Mouse (Mus musculus) embryonic facial prominence, embryonic 15.5 days (tissue): ENCODE results near the gene Pnpla2. TPM values are rescaled to one million over a fixed set of nuclear protein-coding genes. Genes with fewer than 3 reads are reported as not detected.
A peak's percentile ranks its signal among the peaks of the same experiment; 100 is the strongest.

Experiments
- ATAC-seq: fragments of 200-750 bp; cut with Nextera tagmentation; 2 replicates; pipeline ENCODE4 v1.8.0; 2017; ENCODE audit warnings: low read depth, moderate TSS enrichment; ENCODE audit not compliant: insufficient number of reproducible peaks, low FRiP score, low TSS enrichment
- H3K27ac ChIP-seq: fragments of 300-500 bp; sonication (generic); replicated peaks from 2 replicates; pipeline ENCODE4 v1.5.1; 2015; ENCODE audit warnings: mild to moderate bottlenecking, inconsistent platforms
- H3K27me3 ChIP-seq: fragments of 300-500 bp; sonication (generic); 2 replicates; pipeline ENCODE4 v1.6.1; 2015; ENCODE audit warnings: inconsistent platforms
- H3K36me3 ChIP-seq: fragments of 300-500 bp; sonication (generic); 2 replicates; pipeline ENCODE4 v1.6.1; 2015; ENCODE audit warnings: mild to moderate bottlenecking, inconsistent platforms
- H3K4me1 ChIP-seq: fragments of 300-500 bp; sonication (generic); 2 replicates; pipeline ENCODE4 v1.6.1; 2015; ENCODE audit warnings: inconsistent platforms
- H3K4me2 ChIP-seq: fragments of 300-500 bp; sonication (generic); replicated peaks from 2 replicates; pipeline ENCODE4 v1.6.1; 2015; ENCODE audit warnings: mild to moderate bottlenecking, inconsistent platforms
- H3K4me3 ChIP-seq: fragments of 300-500 bp; sonication (generic); replicated peaks from 2 replicates; pipeline ENCODE4 v1.5.1; 2015; ENCODE audit warnings: mild to moderate bottlenecking, inconsistent platforms
- H3K9ac ChIP-seq: fragments of 300-500 bp; sonication (generic); 2 replicates; pipeline ENCODE4 v1.6.1; 2015; ENCODE audit warnings: inconsistent platforms
- H3K9me3 ChIP-seq: fragments of 300-500 bp; sonication (generic); replicated peaks from 2 replicates; pipeline ENCODE4 v1.6.1; 2016; ENCODE audit warnings: inconsistent platforms
- WGBS: fragments of 180-500 bp; shearing (Covaris S2); methylation state at CpG from one replicate; pipeline ENCODE4 v1.1.7; 2015; 5-methylcytosine and 5-hydroxymethylcytosine counted together
- polyA plus RNA-seq: library from polyadenylated mRNA; unstranded; fragments of >200 nt; fragmentation: Nextera tagmentation; extraction: Ambion mirVana; gene quantifications from 2 replicates; pipeline ENCODE4 v1.2.1, GENCODE M21; 2015

Gene Pnpla2
- polyA plus RNA-seq, 1 experiment from 2014 or later: 27.9 TPM

DNA sequence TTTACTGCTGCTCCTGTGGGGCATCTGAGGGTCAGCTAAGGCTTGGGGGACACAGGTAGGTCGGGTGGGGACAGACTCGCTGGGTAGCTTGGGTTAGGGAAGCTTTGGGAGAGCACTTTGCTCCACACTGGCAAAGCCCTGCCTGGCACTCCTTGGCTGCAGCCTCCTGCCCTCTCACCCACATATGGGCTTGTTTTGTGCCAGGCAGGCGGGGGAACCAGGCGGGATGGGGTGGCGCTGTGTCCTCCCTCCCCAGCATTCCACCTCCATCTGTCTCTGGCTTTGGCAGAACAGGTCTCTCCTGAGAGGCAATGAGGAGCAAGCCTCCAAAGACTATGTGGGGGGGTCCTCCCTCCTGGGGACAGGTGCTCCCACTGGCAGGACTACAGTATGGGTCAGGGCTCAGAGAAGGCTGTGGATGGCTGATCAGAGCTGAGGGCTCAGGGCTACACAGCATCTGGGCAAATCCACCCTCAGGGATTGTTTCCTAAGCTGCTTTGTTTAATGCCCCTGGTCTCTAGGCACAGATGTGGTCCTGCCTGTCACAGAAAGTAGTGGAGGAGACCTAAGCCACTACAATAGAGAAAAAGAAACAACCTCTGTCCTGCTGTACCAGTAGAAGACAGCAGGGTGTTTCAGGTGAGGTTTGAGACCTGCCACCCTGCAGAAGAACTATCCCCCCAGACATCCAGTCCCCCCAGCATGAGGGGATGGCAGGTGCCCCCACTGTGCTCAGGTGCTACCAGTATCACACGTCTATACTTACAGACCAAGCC, 22.1 kb upstream of the Pnpla2 start:
- Histone ChIP-seq H3K36me3 (peaks cover 34% of the 10 kb centered on the region), H3K9ac (no peak overlapping the region), H3K27me3 (no peaks in the 10 kb centered on the region), H3K4me1 (peaks cover 57% of the 10 kb centered on the region), H3K4me2 (no peak overlapping the region), H3K9me3 (no peaks in the 10 kb centered on the region), H3K27ac (no peak overlapping the region), H3K4me3 (no peak overlapping the region)
- WGBS: 79% methylated on average over 6 of the region's 6 CpGs
- ATAC-seq: no peak

DNA sequence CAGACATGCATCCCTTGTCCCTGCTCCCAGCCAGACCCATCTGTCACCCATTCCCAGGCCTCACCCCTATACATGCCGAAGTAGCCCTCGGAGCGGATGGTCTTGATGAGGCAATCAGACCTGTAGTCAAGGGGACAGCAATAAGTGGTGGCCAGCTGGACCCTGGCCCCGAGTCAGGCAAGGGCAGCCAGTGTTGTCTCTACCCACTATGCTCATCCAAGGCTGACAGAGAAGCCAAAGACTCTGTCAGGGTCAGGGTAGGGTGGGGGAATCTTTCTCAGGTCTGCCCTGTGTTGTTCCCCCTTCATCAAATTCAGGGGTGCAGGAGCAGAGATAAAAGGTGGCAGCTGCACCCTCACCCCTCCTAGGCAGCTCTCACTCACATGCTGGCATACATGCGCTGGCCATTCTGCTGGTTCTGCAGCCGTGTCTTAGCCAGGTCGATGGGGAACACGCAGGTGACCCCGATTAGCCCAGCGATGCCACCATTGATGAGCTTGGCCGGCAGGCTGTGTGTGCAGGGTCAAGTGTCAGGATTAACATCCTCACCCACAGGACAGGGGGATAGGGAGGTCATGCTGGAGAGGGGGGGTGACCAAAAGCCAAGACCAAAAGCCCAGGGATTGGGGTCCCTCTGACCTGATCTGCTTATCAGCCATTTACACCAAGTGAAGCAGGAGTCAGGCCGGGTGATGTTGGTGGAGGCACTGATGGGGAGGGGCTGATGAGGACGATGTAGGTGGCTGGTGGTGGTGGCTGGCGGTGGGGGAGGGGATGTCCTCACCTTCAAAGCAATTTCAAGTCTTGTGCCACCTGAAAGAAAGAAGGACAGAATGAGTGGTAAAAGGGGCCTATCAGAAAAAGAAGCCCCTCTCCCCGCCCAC, 21.2 kb upstream of the Pnpla2 start:
- Histone ChIP-seq H3K4me1 (peaks cover 58% of the 10 kb centered on the region), H3K9ac (peak overlapping the region; percentile 44), H3K36me3 (peaks cover 34% of the 10 kb centered on the region), H3K4me3 (peak overlapping the region; percentile 53), H3K4me2 (peak overlapping the region; percentile 84), H3K27me3 (no peaks in the 10 kb centered on the region), H3K27ac (0 out of 2 replicates have a peak overlapping the region, but pooled peaks have one; percentile 28), H3K9me3 (no peaks in the 10 kb centered on the region)
- no peak for ATAC-seq
- 70% methylated on average over 15 of the region's 15 CpGs for WGBS

DNA sequence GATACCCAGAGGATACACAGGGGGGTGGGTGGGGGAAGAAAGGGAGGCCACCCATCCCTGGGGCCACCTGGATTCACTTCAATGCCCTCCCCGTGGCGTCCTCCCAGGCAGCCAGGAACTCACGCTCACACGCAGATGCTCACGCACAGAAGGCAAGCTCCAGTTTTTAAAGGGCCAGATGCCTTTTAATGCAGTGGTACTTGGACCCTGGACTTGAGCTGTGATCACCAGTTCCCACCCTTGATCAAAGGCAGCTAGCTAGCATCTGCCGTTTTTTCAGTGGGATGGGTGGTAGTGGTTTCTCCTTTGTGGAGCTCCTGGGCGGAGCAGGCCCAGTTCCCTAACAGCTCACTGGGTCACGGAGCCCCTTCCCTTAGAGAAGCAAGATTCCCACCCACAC, 20.5 kb upstream of the Pnpla2 start:
- Histone ChIP-seq H3K27ac (peak overlapping the region; percentile 58; the same call in 1 of the 2 replicates), H3K4me1 (peaks cover 51% of the 10 kb centered on the region), H3K9me3 (no peaks in the 10 kb centered on the region), H3K27me3 (no peaks in the 10 kb centered on the region), H3K4me3 (peak overlapping the region; percentile 53), H3K36me3 (peaks cover 41% of the 10 kb centered on the region), H3K9ac (peak overlapping the region; percentile 44), H3K4me2 (peak overlapping the region; percentile 84)
- no peak for ATAC-seq
- WGBS: 14% methylated on average over 8 of the region's 8 CpGs

DNA sequence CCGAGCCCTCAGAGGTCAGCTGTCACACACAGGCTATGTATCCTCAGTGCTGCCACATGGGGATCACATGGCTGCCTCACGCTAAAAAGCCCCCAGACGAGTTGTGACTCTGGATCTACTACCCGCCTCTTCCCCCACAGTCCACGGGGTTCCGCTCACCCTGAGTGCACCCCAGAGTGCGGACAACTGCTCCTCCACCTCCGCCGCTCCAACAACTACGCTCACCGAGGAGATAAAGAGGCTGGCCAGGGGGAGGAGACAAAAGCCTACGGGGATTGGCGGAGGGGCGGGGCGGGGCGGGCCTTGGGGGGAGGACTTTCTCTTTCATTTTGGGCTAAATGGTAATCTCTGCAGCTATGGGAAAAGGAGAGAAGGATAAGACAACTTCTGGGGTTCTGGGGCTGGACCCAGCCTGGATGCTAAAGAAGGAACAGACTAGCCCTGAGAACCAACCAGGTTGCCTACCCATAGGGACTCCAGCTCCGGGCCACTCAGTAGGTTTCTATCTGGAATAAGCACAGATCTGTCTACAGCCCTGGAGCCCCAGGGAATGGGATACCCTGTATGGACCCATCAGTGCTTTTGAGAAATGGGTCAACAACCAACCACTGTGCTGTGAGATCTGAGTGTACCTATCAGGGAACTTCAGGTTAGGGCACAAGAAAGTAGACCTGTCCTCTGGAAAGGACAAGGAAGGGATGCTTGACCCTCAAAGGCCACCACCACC, 19.7 kb upstream of the Pnpla2 start:
- H3K4me3 ChIP-seq: peak overlapping the region; percentile 53
- H3K4me1 ChIP-seq: peaks cover 44% of the 10 kb centered on the region
- H3K27ac ChIP-seq: peak overlapping the region; percentile 58
- H3K27me3 ChIP-seq: no peaks in the 10 kb centered on the region
- H3K36me3 ChIP-seq: peaks cover 47% of the 10 kb centered on the region
- ATAC-seq: no peak
- no peaks in the 10 kb centered on the region for H3K9me3 ChIP-seq
- H3K4me2 ChIP-seq: peak overlapping the region; percentile 84
- 4% methylated on average over 17 of the region's 17 CpGs for WGBS
- H3K9ac ChIP-seq: peak overlapping the region; percentile 44; the same call in 1 of the 2 replicates

DNA sequence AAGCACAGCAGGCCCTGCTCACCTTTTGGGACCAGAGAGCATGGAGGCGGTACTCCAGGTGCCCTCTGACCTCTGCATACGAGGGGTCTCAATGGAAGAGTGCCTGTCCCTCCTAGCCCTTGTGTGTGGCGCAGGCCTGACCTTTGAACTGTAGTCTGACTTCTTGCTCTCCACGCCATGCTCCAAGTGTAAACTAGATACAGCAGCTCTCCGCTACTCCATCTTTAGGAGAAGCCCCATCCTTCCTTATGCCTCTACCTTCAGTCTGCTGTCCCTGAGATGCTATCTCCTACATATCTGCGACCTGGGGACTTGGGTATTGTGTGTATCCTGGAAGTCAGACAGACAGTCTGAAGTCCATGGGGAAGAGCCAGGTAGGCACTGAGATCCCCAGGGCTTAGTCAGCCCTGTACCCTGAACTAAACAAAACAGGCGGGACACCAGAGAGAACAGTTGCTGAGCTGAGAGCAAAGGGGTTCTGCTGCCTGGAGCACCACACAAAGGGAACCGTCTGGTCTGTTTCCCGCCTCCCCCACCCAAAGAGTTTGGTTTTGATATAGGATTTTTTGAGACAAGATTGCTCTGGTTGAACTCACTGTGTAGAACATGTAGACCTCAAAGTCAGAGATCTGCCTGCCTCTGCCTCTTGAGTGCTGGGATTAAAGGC, 19.0 kb upstream of the Pnpla2 start:
- peaks cover 50% of the 10 kb centered on the region for H3K4me1 ChIP-seq
- peak overlapping the region; percentile 84 for H3K4me2 ChIP-seq
- 79% methylated on average over 9 of the region's 9 CpGs for WGBS
- no peak overlapping the region for H3K9ac ChIP-seq
- peaks cover 46% of the 10 kb centered on the region for H3K36me3 ChIP-seq
- H3K27ac ChIP-seq: no peak overlapping the region
- no peaks in the 10 kb centered on the region for H3K27me3 ChIP-seq
- no peak for ATAC-seq
- H3K4me3 ChIP-seq: no peak overlapping the region
- H3K9me3 ChIP-seq: no peaks in the 10 kb centered on the region

DNA sequence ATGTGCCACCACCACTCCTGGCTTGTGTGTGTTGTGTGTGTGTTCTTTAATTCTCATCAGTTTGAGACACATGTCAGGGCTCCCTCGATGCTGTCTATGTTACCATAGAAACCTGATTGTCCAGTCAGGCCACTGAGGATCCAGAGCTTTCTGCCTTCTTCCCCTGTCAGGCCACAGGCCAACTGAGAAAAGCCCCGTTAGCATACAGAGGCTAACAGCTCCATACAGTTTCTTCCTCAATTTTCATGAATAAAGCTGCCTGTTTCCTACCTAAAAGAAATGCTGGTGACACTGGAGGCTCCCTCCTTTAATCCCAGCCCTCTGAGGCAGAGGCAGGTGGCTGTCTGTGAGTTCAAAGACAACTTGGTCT, 18.5 kb upstream of the Pnpla2 start:
- no peaks in the 10 kb centered on the region for H3K27me3 ChIP-seq
- no peak for ATAC-seq
- H3K4me2 ChIP-seq: peak overlapping the region; percentile 88
- WGBS: 64% methylated on average over 2 of the region's 2 CpGs
- H3K27ac ChIP-seq: no peak overlapping the region
- no peak overlapping the region for H3K9ac ChIP-seq
- H3K4me3 ChIP-seq: peak overlapping the region; percentile 68
- H3K4me1 ChIP-seq: peaks cover 55% of the 10 kb centered on the region
- no peaks in the 10 kb centered on the region for H3K9me3 ChIP-seq
- H3K36me3 ChIP-seq: peaks cover 43% of the 10 kb centered on the region

DNA sequence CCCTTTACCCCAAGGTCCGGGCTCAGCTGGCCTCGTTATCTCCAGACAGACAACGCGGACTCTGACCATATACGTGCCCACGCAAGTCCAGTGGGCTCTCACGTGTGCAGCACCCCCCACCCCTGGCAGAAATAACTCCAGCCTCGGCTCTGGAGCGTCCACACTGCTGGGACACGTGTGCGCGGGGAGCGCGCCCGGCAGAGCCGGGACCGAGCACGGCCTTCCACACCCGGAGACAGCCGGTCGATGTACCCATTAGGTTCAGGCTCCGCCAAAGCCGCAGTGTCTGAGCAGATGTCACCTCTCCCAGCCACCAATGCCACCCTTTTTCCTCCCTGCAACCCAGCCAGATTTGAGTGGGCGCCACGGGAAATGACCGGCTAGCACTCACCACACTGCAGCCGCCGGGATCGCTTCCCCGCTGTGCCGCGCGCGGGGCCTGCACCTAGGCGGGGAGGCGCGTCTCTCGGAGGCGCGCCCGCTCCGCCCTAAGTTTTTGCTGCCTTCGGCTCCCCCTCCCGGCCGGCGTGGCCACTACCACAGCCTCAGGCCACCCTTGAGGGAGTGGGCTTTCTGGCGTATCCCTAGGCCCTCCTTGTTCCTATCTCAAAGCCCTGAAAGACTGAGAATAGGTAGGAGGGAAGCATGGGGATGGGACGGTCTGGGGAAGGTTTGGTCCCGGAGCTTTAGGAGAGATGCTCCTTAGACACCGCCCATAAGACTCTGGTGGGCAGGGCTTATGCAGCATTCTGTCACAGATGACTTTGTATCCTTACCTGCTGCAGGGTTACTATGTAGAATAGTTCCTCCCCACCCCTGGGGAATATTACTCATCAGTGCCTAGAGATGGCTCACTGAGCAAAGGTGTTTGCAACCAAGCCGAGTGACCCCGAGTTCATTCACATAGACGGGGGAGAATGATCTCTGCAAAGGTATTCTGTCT, 17.5 kb upstream of the Pnpla2 start, which contains the start of gene Slc25a22:
TSS of gene Slc25a22 (minus strand) at position 715 of the 943 bp plus-strand sequence.
- peaks cover 63% of the 10 kb centered on the region for H3K4me1 ChIP-seq
- H3K36me3 ChIP-seq: peaks cover 35% of the 10 kb centered on the region
- peak; percentile 75 for ATAC-seq
- H3K9me3 ChIP-seq: no peaks in the 10 kb centered on the region
- H3K27ac ChIP-seq: peak within 1 kb of the TSS; percentile 53
- peak within 1 kb of the TSS; percentile 68 for H3K4me3 ChIP-seq
- no peaks in the 10 kb centered on the region for H3K27me3 ChIP-seq
- 5% methylated on average over 53 of the region's 53 CpGs for WGBS
- peak within 1 kb of the TSS; percentile 88 for H3K4me2 ChIP-seq
- peak within 1 kb of the TSS; percentile 49 for H3K9ac ChIP-seq

DNA sequence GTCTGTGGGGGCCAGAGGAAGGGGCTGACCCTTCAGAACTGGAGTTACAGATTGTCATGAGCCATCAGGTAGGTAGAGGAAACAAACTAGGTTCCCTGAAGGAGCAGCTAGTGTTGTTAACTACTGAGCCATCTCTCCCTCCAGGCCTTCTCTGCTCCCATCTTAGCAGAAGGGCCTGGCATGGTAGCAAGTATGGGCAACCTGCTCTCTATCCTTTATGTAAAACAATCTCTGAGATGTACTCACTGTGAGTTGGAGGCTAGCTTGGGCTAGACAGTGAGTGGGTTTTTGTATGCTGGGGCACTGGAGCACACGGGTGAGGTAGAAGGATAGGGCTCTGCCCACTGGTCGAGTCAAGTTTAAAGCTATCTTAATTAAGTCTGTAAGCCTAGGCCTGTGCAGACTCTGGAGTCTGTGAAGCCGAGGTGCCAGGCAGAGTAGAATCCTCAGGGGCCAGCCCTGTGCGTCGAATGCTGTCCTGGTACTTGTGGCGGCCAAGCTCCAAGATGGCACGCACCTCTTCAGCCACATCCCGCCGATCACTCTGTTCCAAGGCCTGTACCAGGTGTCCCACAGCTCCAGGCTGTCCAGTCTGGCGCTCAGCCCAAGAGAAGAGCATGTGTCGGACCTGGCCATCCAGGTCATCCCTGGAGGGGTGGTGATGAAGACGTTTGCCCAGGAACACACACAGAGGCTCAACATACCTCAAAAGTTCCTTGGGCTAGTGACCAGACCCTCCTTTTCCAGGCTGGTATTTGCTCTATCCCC, 16.6 kb upstream of the Pnpla2 start:
- WGBS: 90% methylated on average over 12 of the region's 12 CpGs
- no peaks in the 10 kb centered on the region for H3K9me3 ChIP-seq
- H3K4me2 ChIP-seq: no peak overlapping the region
- peaks cover 71% of the 10 kb centered on the region for H3K4me1 ChIP-seq
- H3K4me3 ChIP-seq: no peak overlapping the region
- no peak overlapping the region for H3K9ac ChIP-seq
- ATAC-seq: no peak
- H3K36me3 ChIP-seq: peaks cover 26% of the 10 kb centered on the region
- no peaks in the 10 kb centered on the region for H3K27me3 ChIP-seq
- no peak overlapping the region for H3K27ac ChIP-seq

DNA sequence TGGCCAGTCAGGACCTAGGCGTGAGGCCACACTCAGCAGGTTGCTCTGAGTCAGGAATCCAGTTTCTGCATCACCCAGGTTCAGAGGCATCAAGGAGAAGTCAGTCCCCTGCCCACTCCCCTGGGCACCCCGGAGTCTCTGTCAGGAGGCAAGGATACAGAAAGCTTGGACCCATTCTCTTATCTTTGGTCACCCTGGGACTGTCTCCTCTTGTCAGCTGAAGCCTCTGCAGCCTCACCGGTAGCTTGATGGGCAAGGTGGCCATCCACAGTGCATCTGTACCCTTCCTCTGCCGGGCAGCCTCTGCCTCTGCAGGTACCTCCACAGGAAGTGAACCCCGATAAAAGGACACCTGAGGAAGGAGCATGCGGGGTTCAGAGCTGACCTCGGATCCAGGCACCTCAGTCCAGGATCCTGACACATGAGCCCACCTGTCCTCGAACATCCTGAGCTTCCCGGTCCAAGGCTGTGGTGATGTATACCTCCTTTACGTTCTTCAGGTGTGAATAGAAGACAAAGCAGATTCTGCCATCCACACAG, 15.8 kb upstream of the Pnpla2 start:
- WGBS: 93% methylated on average over 10 of the region's 10 CpGs
- H3K9me3 ChIP-seq: no peaks in the 10 kb centered on the region
- ATAC-seq: no peak
- peaks cover 71% of the 10 kb centered on the region for H3K4me1 ChIP-seq
- H3K36me3 ChIP-seq: peaks cover 23% of the 10 kb centered on the region
- no peak overlapping the region for H3K9ac ChIP-seq
- no peak overlapping the region for H3K4me2 ChIP-seq
- no peak overlapping the region for H3K27ac ChIP-seq
- H3K4me3 ChIP-seq: no peak overlapping the region
- H3K27me3 ChIP-seq: no peaks in the 10 kb centered on the region
